Mouse (Mus musculus): ENCODE measurements around the gene Rbm14.
"Not testable (repeated sequence)": the region's sequence is repeated elsewhere in the genome, so short reads cannot be mapped to it uniquely, and the experiment has no call there.

Rbm14 gene

GRCm38 (mm10) chr19:4812334-4812949 lies 1.0 kb upstream of the Rbm14 start:
- DNase-seq, result peak; percentile 53

- no peak for DNase-seq
Measured at GRCm38 (mm10) chr19:4811909-4812242, 442 bp upstream of the Rbm14 start.

GRCm38 (mm10) chr19:4810746-4811062 lies 730 bp downstream of the Rbm14 start:
- DNase-seq, result no peak

- no peak for DNase-seq
Measured at GRCm38 (mm10) chr19:4810309-4810708, 1.1 kb downstream of the Rbm14 start.

- no peak for DNase-seq
Measured at GRCm38 (mm10) chr19:4803283-4803682, 8.2 kb downstream of the Rbm14 start.

GRCm38 (mm10) chr19:4802691-4803091 lies 8.7 kb downstream of the Rbm14 start:
- no peak for DNase-seq

- no peak for DNase-seq
Measured at GRCm38 (mm10) chr19:4799083-4799482, 12.4 kb downstream of the Rbm14 start.

- no peak for DNase-seq
Measured at GRCm38 (mm10) chr19:4797846-4798245, 13.6 kb downstream of the Rbm14 start.

GRCm38 (mm10) chr19:4795929-4796328 lies 15.5 kb downstream of the Rbm14 start:
- no peak for DNase-seq

GRCm38 (mm10) chr19:4793831-4794422 lies 17.5 kb downstream of the Rbm14 start, which contains the start of gene Rbm4:
TSS of gene Rbm4 (minus strand) at chr19:4793901.
- DNase-seq, result peak; percentile 100

GRCm38 (mm10) chr19:4793281-4793830 lies 18.1 kb downstream of the Rbm14 start:
- no peak for DNase-seq

GRCm38 (mm10) chr19:4786313-4786712 lies 25.1 kb downstream of the Rbm14 start:
- DNase-seq, result no peak

- DNase-seq, result no peak
Measured at GRCm38 (mm10) chr19:4785206-4785605, 26.2 kb downstream of the Rbm14 start.

- peak; percentile 60 for DNase-seq
Measured at GRCm38 (mm10) chr19:4782891-4783290, 28.5 kb downstream of the Rbm14 start.

- no peak for DNase-seq
Measured at GRCm38 (mm10) chr19:4772785-4773184, 38.6 kb downstream of the Rbm14 start.

- DNase-seq, result no peak
Measured at GRCm38 (mm10) chr19:4767507-4768148, 43.8 kb downstream of the Rbm14 start.

- DNase-seq, result peak; percentile 49
Measured at GRCm38 (mm10) chr19:4762876-4763275, 48.6 kb downstream of the Rbm14 start.

- not testable (repeated sequence) for DNase-seq
Measured at GRCm38 (mm10) chr19:4760544-4760943, 50.9 kb downstream of the Rbm14 start.

- peak; percentile 8 for DNase-seq
Measured at GRCm38 (mm10) chr19:4756921-4757320, 54.5 kb downstream of the Rbm14 start.

GRCm38 (mm10) chr19:4756193-4756911 lies 55.1 kb downstream of the Rbm14 start, which contains the start of gene Rbm4b:
TSS of gene Rbm4b (plus strand) at chr19:4756497.
- DNase-seq, result peak; percentile 97

- peak; percentile 96 for DNase-seq
Measured at GRCm38 (mm10) chr19:4755565-4756192, 55.8 kb downstream of the Rbm14 start.
